Mouse (Mus musculus): ENCODE results near the gene Cmc2.

Gene Cmc2

GRCm38 (mm10) chr8:116852042-116852441 lies 69.2 kb downstream of the Cmc2 start:
- in situ Hi-C loops (cut with MboI, MseI) = no loop called here

- in situ Hi-C loops (cut with MboI, MseI) = loop anchor here in 1 of 2 experiments (10.0 kb wide), 1 partner anchor 63 kb away; no protein-coding TSS in a partner anchor
These were observed 73.2 kb downstream of the Cmc2 start for GRCm38 (mm10) chr8:116848042-116848441.

- in situ Hi-C loops (cut with MboI, MseI) = loop anchor here in 1 of 2 experiments (10.0 kb wide), 1 partner anchor 58 kb away; no protein-coding TSS in a partner anchor
These were observed 78.6 kb downstream of the Cmc2 start for GRCm38 (mm10) chr8:116842678-116843077.
